Mouse (Mus musculus) lung, postnatal 0 days (tissue): ENCODE measurements at regions not wholly inside any gene's neighbourhood (a gene's known extent, or its start where the extent isn't known, plus 50 kb on each side); places are given as distances from the start of the nearest gene placed in this dataset.

ENCODE experiments used
- CTCF ChIP-seq: IDR thresholded peaks from 2 replicates; pipeline ENCODE4 v1.5.1; 2016; ENCODE audit warnings: antibody characterized with exemption, mild to moderate bottlenecking
- EP300 ChIP-seq: IDR thresholded peaks from 2 replicates; pipeline ENCODE4 v1.6.1; 2016; ENCODE audit warnings: antibody characterized with exemption, mild to moderate bottlenecking, control low read depth

- no peak for TF ChIP-seq CTCF
- TF ChIP-seq EP300, result no peak
Observed at GRCm38 (mm10) chr1:119317006-119317405, 105.0 kb downstream of the Inhbb start.
